Mouse (Mus musculus): ENCODE results near the gene Catip.
A peak's percentile ranks its signal among the peaks of the same experiment; 100 is the strongest.

Catip gene

GRCm38 (mm10) chr1:74343161-74343560 lies 18.7 kb upstream of the Catip start:
- DNase-seq (ENCODE audit: low spot score) = no peak

DNA sequence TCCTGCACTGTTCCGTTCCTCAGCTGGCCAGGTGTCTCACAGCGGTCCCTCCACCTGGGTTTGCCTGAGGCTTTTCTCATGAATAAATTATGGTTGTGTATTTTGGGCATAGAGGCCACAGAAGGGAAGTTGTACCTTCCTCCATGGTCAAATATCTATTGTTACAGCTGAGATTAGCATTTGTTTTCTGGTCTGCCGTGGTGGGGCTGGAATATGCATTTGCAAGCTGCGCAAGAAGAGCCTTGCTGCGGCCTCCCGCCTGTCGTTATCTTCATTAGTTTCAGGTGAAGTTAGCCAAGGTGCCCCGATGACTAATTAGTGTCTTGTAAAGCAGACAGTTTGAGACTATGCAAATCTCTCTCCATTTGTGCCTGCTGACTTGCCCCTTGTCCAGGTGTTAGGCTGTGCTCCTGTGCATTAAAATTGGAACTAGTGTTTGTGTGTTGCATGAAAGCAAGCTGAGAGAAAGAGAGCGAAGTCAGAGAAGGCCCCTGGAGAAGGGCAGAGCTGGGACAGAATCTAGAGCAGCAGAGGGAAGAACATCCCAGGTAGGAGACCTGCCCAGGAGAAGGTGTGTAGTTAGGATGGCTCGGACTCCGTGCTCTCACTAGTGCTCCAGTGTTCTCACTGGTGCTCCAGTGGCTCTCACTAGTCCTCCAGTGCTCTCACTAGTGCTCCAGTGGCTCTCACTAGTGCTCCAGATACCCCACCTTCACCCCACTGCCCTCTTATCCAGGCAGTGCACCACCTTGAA lies 17.6 kb upstream of the Catip start:
- DNase-seq (ENCODE audit: low spot score) = no peak

DNA sequence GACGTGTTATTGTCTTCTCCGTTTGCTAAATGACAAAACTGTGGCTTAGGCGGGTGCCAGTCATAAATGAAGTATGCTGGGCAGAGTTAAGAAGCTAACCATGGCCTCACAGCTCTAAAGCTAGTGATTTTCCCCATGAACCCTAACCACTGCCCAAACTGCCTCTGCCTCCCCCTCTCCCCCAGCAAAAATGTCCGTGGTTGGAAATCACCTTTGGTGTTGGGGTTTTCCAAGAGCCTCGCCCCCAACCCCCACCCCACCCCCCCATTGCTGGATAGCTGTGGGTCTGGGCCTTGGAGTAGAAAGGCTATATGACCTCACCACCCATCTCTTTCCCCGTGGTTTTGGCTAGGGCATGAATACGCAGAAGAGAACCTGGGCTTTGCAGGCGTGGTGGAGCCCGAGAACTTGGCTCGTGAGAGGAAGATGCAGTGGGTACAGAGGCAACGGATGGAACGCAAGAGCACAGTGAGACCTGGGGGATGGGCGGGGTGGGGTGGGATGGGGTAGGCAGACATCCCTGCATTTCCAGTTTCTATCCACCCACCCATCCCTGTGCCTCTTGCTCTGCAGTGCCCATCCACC lies 10.6 kb upstream of the Catip start:
- no peak for DNase-seq (ENCODE audit: low spot score)

GRCm38 (mm10) chr1:74352532-74353096 lies 9.3 kb upstream of the Catip start:
- no peak for DNase-seq (ENCODE audit: low spot score)

DNA sequence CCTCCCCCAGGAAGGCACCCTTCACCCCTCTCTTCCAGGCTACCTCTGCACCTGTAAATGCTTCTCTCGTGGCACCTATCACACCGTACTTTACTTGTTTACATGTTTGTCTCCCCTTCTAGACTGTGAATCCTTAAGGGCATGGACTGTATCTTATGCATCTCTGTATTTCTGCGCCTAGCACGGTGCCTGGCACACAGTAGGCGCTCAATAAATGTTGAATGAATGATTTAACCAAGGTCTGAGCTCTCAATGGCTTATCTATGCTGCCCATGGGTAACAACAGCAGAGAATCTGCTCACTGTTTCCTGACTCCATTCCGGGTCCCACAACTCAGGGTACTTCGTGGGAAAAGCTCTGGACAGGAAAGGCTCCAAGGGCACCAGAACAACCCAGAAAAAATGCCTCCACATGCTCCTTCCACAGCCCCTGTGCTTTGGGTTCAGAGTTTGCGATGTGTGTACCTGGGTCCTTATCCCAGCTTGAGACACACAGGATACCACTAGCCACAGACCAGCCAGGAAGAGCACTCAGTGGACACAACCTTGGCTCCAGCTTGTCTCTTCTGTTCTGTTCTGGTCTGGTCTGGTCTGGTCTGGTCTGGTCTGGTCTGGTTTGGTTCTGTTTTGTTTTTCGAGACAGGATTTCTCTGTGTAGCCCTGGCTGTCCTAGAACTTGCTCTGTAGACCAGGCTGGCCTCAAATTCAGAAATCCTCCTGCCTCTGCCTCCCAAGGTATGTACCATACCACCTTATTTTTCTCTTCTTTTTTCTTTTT lies 8.3 kb upstream of the Catip start:
- DNase-seq (ENCODE audit: low spot score) = no peak

DNA sequence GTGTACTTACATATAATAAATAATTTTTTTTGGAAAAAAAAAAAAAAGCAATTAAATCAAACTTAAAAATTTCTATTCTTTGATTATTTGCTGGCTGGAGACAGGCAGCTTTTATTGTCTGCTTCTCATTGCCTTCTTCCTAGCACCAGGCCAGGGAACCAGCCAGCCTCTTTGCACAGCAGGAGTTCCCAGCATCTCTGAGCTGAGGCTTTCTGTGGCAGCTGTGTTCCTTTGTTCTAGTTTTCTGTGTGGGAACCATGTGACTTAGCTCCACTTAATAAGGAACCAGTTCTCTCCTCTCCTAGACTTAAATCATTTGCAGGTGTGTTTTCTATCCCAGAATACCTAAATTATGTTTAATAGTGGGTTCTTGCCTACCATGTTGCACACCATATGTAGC lies 4.4 kb upstream of the Catip start:
- no peak for DNase-seq (ENCODE audit: low spot score)

- DNase-seq (ENCODE audit: low spot score) = no peak
These were observed 1.9 kb upstream of the Catip start for GRCm38 (mm10) chr1:74359952-74360517.

- no peak for DNase-seq (ENCODE audit: low spot score)
These were observed 669 bp downstream of the Catip start for GRCm38 (mm10) chr1:74362325-74363229.

DNA sequence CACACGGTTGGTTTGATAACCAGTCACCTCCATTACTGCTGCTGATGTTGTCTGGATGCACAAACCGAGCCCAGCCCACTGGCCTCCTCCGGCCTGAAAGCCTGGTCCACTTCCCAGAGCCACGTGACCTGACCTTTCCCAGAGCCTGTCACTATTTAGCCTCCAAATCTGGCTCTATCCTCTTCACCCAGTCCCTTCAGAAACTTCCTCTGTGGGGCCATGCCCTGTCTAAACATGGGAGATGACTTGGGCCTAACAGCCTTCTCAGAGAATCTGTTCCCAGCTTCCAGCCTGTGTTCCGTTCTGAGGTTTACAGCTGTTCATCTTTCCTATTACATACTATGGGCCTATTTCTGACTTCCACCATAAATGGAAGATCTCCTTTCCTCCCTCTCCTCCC lies 1.5 kb downstream of the Catip start:
- no peak for DNase-seq (ENCODE audit: low spot score)

DNA sequence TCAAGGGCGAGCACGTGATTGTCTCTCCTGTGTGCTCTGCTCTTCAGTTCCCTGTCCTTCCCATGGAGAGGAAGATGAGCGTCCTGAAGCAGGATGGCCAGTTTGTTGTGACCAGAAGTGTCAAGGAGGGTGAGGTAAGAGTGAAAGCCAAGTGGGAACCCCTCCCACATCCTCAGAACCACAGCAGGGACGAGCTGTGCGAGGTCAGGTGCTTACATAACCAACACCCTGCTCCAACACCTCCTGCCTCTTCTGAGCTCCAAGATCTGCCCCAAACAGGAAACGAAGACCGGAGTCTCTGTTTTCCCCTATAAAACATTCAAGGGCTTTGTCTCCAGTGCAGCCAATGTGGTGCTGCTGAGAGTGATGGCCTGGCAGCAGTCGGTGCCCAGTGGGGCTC lies 2.4 kb downstream of the Catip start:
- DNase-seq (ENCODE audit: low spot score) = no peak

DNA sequence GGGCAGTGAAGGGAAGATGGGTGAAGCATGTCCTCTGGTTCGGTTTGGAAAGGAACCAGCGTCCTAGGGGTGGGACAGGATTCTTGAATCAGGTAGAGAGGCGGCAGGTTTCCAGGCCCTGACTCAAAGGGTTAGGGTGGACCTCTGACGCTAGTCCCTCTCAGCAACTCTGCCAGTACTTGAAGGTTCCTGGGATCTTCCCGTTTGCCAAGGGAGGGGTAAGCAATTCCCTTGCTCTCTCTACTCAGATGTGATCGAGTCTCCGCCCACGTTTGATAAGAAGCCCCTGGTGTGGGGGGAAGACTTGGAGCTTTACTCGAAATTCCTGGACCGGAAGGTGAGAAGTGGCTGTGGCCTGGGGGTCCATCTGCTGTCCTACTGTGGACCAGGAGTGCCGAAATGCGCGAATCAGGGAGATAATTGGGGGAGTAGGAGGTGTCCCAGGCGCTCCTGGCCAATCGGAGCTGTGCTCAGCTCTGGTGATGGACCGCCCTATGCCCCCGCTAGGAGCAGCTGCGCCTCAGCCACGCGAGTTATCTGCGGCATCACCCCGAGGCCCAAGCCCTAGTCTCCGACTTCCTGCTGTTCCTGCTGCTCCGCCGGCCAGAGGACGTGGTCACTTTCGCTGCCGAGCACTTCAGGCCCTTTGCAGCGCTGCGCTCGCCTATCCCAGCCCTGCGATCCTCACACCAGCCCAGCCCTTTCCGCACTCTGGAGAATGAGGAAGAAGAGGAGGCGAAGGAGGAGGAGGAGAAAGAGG lies 6.2 kb downstream of the Catip start:
- DNase-seq (ENCODE audit: low spot score) = peak; percentile 68

DNA sequence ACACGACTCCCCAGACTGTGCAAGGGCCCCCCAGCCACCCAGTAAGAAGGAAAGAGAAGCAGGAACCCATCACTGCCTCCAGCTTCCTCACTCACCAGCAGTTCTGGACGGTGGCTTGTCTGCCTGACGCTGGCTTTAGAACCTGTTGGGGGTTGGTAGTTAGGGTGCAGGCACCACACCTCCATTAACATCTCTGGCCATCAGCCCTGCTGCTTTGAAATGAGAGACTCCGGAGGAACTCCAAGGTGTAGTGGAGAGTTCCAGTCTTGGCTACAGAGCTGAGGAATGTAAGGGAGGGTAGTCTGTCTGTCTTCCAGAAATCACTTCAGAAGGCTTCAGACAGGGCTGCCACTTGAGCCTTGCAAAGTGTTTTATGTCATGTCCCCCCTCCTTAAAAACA lies 8.1 kb downstream of the Catip start:
- DNase-seq (ENCODE audit: low spot score) = no peak

DNA sequence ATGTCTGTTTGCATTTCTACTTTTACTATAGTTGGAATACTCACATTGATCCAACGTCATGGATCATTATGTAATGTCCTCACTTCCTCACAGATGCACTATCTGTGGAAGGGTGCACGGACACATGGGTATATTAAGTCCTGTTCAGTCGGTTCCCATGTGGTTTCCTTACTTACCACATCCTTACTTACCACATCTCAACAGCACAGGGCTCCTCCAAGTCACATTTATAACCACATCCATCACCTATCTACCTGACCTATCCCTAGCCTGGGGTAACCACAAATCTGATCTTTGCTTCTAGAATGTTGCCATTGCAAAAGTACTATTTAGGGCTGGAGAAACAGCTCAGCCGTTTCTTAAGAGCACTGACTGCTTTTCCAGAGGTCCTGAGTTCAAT lies 11.5 kb downstream of the Catip start:
- no peak for DNase-seq (ENCODE audit: low spot score)

GRCm38 (mm10) chr1:74374980-74375379 lies 13.1 kb downstream of the Catip start, which contains the start of gene Slc11a1:
TSS of gene Slc11a1 (plus strand) at chr1:74375195.
- no peak for DNase-seq (ENCODE audit: low spot score)

DNA sequence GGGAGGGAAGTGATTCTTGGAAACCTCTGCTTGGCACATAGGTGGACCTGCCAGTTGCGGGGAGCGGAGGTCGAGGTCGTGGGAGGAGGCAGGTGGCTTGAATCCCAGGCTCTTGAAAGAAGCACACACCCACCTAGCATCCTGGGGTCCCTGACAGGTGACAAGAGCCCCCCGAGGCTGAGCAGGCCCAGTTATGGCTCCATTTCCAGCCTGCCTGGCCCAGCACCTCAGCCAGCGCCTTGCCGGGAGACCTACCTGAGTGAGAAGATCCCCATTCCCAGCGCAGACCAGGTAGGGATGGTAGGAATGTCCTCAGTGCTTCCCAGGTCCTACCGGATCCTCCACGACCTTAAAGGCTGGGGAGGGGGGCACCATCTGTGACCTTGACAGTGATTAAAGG lies 13.7 kb downstream of the Catip start:
- no peak for DNase-seq (ENCODE audit: low spot score)

GRCm38 (mm10) chr1:74376396-74376795 lies 14.5 kb downstream of the Catip start:
- no peak for DNase-seq (ENCODE audit: low spot score)

DNA sequence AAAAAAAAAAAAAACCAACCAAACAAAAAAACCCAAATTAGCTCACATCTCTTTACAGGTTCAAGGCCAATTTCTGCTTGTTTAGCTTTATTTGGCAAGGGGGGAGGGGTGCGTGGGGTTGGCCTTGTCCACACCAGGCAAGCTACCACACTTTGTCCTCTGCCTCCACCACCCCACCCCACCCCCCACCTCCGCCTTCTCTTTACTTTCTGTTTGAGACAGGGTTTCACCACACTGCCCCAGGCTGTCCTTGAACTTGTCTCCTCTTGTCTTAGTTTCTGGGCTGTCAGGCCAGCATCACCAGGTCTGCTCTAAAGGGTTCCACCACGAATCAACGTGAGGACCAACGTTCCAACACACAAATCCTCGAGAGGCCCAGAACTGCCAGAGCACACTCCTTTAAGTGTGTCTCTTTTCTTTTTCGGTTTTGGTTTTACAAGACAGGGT lies 17.2 kb downstream of the Catip start:
- DNase-seq (ENCODE audit: low spot score) = no peak

- no peak for DNase-seq (ENCODE audit: low spot score)
These were observed 18.6 kb downstream of the Catip start for GRCm38 (mm10) chr1:74380484-74380883.

DNA sequence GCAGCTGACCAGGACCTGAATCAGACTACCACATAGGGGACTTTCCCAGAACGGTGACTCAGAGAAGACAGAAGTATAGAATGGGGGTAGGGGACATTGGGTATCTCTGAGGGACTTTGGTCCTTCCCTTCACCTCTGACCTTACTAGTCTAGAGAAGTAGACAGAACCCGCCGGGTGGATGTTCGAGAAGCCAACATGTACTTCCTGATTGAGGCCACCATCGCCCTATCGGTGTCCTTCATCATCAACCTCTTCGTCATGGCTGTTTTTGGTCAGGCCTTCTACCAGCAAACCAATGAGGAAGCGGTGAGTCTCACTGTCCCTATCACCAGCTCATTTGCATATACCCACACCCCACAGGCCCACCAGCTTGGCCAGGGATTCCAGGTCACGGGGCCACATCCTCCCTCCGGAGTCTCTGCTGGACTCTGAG lies 19.7 kb downstream of the Catip start:
- no peak for DNase-seq (ENCODE audit: low spot score)

DNA sequence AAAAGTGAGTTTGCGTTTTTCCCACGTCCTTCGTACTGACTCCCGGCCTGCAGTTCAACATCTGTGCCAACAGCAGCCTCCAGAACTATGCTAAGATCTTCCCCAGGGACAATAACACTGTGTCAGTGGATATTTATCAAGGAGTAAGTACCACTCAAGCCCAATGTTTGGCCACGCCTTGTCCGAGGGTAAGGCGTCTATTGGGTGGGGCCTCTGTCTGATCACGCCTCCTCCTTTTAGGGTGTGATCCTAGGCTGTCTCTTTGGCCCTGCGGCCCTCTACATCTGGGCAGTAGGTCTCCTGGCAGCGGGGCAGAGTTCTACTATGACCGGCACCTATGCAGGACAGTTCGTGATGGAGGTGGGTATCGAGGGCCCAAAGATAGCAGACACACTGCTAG lies 21.5 kb downstream of the Catip start:
- no peak for DNase-seq (ENCODE audit: low spot score)

DNA sequence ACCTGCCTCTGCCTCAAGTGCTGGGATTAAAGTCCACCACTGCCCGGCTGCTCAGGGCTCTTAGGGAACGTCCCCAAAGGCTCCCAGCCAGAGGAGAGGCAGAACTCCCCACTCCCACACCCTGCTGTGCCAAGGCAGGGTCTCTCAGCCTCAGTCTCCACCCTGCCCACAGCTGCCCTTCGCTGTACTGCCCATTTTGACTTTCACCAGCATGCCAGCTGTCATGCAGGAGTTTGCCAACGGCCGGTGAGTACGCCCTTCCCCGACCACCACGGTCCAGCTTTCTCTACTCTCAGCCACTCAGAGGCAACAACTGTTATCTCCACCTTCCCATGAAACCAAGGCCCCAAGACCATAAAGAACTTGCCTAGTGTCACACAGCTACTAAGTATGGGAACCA lies 22.6 kb downstream of the Catip start:
- DNase-seq (ENCODE audit: low spot score) = no peak
